Mouse (Mus musculus) natural killer cell, adult 2 months (primary cell): ENCODE measurements around the gene Tmem87a.

Experiments used
- DNase-seq, 2 experiments: peaks; one replicate each; pipeline ENCODE4 v3.0.0; 2022; ENCODE audit warnings: low spot score in 2 of 2

Tmem87a gene

GRCm38 (mm10) chr2:120366501-120366900 is 37.4 kb downstream of the Tmem87a start:
- no peak for DNase-seq

- DNase-seq: no peak
These were observed 43.5 kb downstream of the Tmem87a start for GRCm38 (mm10) chr2:120360425-120360824.

- DNase-seq: peak; percentile 80 to 85
These were observed 50.9 kb downstream of the Tmem87a start, which contains the start of gene Vps39 for GRCm38 (mm10) chr2:120352682-120353646. Vps39 (minus strand) TSS chr2:120353137.

GRCm38 (mm10) chr2:120351321-120351720 is 52.6 kb downstream of the Tmem87a start:
- no peak for DNase-seq

- no peak for DNase-seq
These were observed 55.8 kb downstream of the Tmem87a start for GRCm38 (mm10) chr2:120348120-120348519.

- DNase-seq: no peak
These were observed 62.2 kb downstream of the Tmem87a start for GRCm38 (mm10) chr2:120341741-120342140.

GRCm38 (mm10) chr2:120337886-120338285 is 66.0 kb downstream of the Tmem87a start:
- DNase-seq: no peak

GRCm38 (mm10) chr2:120331575-120331974 is 72.3 kb downstream of the Tmem87a start:
- no peak for DNase-seq

- DNase-seq: no peak
These were observed 88.8 kb downstream of the Tmem87a start for GRCm38 (mm10) chr2:120315077-120315476.

GRCm38 (mm10) chr2:120314487-120314886 is 89.4 kb downstream of the Tmem87a start:
- DNase-seq: no peak

- DNase-seq: no peak
These were observed 89.9 kb downstream of the Tmem87a start, which contains the start of gene Pla2g4f for GRCm38 (mm10) chr2:120313976-120314375. Pla2g4f (minus strand) TSS chr2:120314165.

GRCm38 (mm10) chr2:120312276-120312825 is 91.6 kb downstream of the Tmem87a start:
- DNase-seq: no peak
